Mouse (Mus musculus) intestine, embryonic 14.5 days (tissue): ENCODE measurements around the gene Dpf3. TPM values are rescaled to one million over a fixed set of nuclear protein-coding genes. Genes with fewer than 3 reads are reported as not detected.

Experiments
- ATAC-seq: fragments of 200-750 bp; cut with Nextera tagmentation; replicated peaks from 2 replicates; pipeline ENCODE4 v1.8.0; 2017; ENCODE audit warnings: low read depth, moderate number of reproducible peaks, moderate TSS enrichment, moderate library complexity; ENCODE audit not compliant: low FRiP score, low TSS enrichment
- DNase-seq: peaks from one replicate; pipeline ENCODE4 v3.0.0-alpha.2; 2018; ENCODE audit warnings: low spot score
- H3K27ac ChIP-seq: fragments of 300-500 bp; sonication (generic); 2 replicates; pipeline ENCODE4 v1.5.1; 2014; ENCODE audit warnings: low read depth, mild to moderate bottlenecking, control low read depth
- H3K27me3 ChIP-seq: fragments of 300-500 bp; sonication (generic); replicated peaks from 2 replicates; pipeline ENCODE4 v1.6.1; 2014; ENCODE audit warnings: low read length, control low read depth; ENCODE audit not compliant: control insufficient read depth, insufficient read depth
- H3K36me3 ChIP-seq: fragments of 300-500 bp; sonication (generic); 2 replicates; pipeline ENCODE4 v1.6.1; 2014; ENCODE audit warnings: low read length, control low read depth; ENCODE audit not compliant: control insufficient read depth, insufficient read depth
- H3K4me1 ChIP-seq: fragments of 300-500 bp; sonication (generic); replicated peaks from 2 replicates; pipeline ENCODE4 v1.6.1; 2014; ENCODE audit warnings: low read length, control low read depth, mixed read lengths; ENCODE audit not compliant: control insufficient read depth, insufficient read depth
- H3K4me2 ChIP-seq: fragments of 300-500 bp; sonication (generic); 2 replicates; pipeline ENCODE4 v1.6.1; 2014; ENCODE audit warnings: low read length
- H3K4me3 ChIP-seq: fragments of 300-500 bp; sonication (generic); 2 replicates; pipeline ENCODE4 v1.5.1; 2014; ENCODE audit warnings: low read depth, low read length, control low read depth, mixed read lengths
- H3K9ac ChIP-seq: fragments of 300-500 bp; sonication (generic); 2 replicates; pipeline ENCODE4 v1.6.1; 2014; ENCODE audit warnings: mild to moderate bottlenecking, low read length
- H3K9me3 ChIP-seq: fragments of 300-500 bp; sonication (generic); 2 replicates; pipeline ENCODE4 v1.6.1; 2016; ENCODE audit warnings: low read length, control low read depth; ENCODE audit not compliant: control insufficient read depth
- WGBS: fragments of 180-500 bp; shearing (Covaris S2); extraction: QIAGEN DNeasy Blood & Tissue Kit; methylation state at CpG from one replicate; pipeline ENCODE4 v1.1.7; 2014; 5-methylcytosine and 5-hydroxymethylcytosine counted together
- polyA plus RNA-seq: library from polyadenylated mRNA; unstranded; fragments of >200 nt; fragmentation: Nextera tagmentation; extraction: Ambion mirVana; gene quantifications from 2 replicates; pipeline ENCODE4 v1.2.1, GENCODE M21; 2014

The Dpf3 gene
- polyA plus RNA-seq, 1 experiment from 2014 or later, result 8.7 TPM

DNA sequence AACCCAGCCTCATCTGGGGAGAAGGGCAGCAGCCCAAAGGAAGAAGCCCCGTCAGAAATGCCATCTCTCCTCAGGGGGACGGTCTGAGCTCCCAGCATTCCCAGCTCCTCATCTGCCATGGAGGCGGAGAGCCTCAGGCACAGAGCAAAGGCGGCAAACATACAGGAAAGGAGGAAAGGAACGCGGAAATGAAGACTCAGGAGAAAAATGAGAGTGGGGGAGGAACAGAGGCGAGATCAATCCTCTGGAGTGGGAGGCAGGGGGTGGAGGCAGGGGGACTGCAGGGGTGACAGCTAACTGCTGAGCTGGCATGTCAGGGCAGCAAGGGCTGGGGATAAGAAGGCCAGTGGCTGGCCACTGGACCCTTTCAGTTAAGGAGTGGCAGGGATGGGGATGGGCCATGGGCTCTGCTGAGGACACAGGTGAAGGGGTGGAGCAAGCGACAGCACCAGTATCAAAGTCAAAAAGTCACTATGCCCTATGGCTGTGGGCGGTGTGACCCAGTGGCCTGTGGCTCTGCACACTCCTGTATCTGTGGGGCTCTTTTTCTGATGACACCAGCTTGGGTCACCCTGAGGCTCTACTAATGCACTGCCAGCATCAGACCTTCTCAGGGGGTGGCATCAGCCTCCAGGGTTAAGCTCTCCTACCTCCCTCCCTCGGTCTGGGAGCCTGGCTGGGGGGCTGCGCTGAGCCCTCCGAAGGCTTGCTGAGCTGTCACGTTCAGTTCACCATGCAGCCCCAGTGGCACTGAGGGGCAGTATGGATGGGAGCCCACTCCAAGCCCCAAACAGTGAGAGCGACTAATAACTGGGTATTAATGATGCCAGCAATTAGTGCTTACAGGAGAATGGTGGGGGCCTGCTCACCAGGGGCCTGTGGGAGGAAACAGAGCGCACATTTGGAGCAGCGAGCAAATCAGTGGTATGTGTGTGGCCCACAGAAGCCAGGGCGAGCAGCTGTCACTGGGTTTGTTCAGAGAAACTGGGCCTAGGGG lies 200.7 kb downstream of the Dpf3 start:
- no peak for DNase-seq
- 67% methylated on average over 17 of the region's 17 CpGs for WGBS
- Histone ChIP-seq H3K27me3 (no peaks in the 10 kb centered on the region), H3K4me1 (no peaks in the 10 kb centered on the region), H3K9ac (no peak overlapping the region), H3K4me3 (no peak overlapping the region), H3K36me3 (no peaks in the 10 kb centered on the region), H3K27ac (no peak overlapping the region), H3K4me2 (no peak overlapping the region), H3K9me3 (no peaks in the 10 kb centered on the region)
- ATAC-seq, result no peak

DNA sequence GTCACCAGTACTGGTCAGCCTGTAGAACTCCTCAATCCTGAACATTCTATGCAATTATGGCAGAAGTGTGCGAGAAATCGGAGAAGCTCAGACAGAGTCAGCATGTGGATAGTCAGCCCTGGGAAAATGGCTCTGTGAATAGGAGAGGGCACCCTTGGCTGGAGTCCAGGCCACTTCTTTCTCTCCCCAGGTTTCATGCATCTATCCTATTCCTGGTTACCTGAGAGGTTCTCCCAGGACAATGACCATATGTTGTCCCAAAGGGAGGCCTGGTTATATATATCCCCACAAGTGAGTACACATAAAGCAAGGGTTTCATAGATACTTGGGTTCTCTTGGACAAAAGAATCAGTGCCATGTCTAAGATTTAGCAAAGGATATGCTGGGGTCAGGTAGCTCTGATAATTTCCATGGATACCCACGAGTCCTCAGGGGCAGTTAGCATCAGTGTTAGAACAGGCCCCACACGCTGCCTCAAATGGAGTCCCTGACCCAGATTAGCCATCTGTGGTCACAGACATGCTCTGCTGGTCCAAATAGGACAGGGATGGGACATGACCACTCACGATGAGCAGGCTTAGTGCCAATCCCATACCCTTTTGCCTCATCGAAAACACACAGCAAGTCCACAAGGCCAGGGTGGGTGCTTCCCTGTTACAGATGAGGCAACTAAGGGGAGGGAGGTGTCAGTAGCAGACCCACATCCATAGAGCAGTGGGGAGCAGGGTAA lies 203.8 kb downstream of the Dpf3 start:
- Histone ChIP-seq H3K36me3 (no peaks in the 10 kb centered on the region), H3K9ac (no peak overlapping the region), H3K4me2 (no peak overlapping the region), H3K9me3 (no peaks in the 10 kb centered on the region), H3K27me3 (no peaks in the 10 kb centered on the region), H3K27ac (no peak overlapping the region), H3K4me1 (no peaks in the 10 kb centered on the region), H3K4me3 (no peak overlapping the region)
- WGBS, result 90% methylated on average over 6 of the region's 6 CpGs
- ATAC-seq, result no peak
- no peak for DNase-seq

DNA sequence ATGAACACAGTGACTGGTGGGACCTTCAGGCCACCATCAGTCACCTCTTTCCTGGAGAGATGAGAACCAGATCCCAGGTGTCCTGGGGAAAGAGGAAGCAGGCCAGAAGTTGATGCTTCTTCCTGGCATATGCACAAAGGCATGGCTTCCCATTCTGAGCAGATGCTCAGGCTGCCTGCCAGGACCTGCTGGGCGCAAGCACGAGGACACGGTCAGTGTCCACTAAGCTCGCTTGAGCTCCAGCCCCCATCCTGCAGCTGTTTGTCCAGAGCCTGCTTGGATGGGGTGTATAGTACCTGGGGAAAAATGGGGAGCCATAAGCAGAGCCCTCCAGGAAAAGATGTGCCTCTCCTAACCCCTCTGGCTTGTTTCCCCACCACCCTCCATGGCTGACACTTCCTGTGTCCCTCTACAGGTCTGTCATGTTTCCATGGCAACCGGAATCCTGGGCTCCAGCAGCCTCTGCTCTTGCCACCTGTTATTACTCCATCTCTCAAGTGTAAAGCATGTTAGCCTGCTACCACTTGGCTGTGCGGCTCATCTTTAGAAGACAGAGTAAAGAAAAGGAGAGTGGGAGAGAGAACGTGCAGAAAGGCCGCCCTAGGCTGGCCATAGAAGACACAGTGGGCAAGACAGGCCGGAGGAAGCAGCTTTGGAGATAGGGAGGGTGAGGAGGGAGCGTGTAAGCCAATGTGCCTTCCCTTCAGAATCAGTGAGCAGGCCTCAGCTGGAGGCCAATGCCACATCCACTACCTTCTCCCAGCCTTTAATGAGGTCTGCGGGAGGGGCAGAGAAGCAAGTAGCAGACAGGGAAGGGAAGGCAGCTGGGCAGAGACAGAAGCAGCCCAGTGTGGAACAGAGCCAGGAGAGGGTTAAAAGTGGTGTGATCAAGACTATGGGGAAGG lies 209.7 kb downstream of the Dpf3 start:
- no peak overlapping the region for H3K4me2 ChIP-seq
- H3K9me3 ChIP-seq, result no peaks in the 10 kb centered on the region
- H3K27ac ChIP-seq, result no peak overlapping the region
- DNase-seq, result no peak
- no peak for ATAC-seq
- H3K36me3 ChIP-seq, result no peaks in the 10 kb centered on the region
- H3K4me1 ChIP-seq, result no peaks in the 10 kb centered on the region
- H3K4me3 ChIP-seq, result no peak overlapping the region
- H3K27me3 ChIP-seq, result no peaks in the 10 kb centered on the region
- whole genome bisulfite sequencing, result 65% methylated on average over 11 of the region's 11 CpGs
- H3K9ac ChIP-seq, result no peak overlapping the region

DNA sequence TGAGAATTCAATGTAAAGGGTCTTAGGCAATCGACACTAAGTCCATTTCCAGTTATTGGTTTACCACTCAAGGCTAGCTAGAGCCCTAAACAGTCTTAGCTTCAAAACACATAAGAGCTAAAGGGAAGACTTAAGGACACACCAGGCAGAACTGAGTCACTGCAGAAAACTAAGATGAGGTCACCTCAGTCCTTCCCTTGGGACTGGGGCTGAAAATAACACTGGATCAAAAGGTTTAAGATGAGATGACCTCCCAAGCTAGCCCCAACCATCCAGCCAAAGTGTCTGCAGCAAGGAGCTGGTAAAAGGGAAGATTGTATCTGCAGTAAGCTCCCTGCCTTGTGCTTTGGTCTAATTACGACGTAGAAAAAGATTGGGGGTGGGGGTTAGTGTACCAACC lies 216.3 kb downstream of the Dpf3 start:
- ATAC-seq, result no peak
- Histone ChIP-seq H3K27ac (no peak overlapping the region), H3K9me3 (no peaks in the 10 kb centered on the region), H3K36me3 (no peaks in the 10 kb centered on the region), H3K4me3 (no peak overlapping the region), H3K4me1 (no peaks in the 10 kb centered on the region; the same call in 1 of the 2 replicates), H3K9ac (no peak overlapping the region), H3K27me3 (no peaks in the 10 kb centered on the region), H3K4me2 (no peak overlapping the region)
- DNase-seq, result no peak
- 90% methylated on average over 3 of the region's 3 CpGs for WGBS

DNA sequence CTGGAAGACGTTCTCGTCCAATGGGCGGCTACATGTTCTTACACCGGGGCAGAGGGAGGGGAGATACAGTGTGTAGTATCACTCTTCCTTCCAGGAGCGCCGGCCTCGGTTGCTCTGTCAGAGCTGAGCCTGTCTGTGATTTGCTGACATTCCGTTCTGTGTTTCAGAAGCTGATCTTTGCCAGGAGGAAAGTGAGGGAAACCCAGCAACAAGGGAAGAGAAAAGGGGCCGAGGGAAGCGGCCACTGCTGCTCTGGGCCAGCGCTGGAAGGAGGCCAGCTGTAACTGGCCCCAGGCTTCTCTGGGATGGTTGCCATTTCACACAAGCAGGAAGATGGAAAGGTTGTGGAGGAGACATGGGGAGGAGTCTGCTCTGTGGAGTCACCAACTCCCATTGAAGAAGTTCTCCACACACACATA lies 219.0 kb downstream of the Dpf3 start:
- Histone ChIP-seq H3K9me3 (no peaks in the 10 kb centered on the region), H3K4me3 (no peak overlapping the region), H3K36me3 (no peaks in the 10 kb centered on the region), H3K27me3 (no peaks in the 10 kb centered on the region), H3K4me1 (no peaks in the 10 kb centered on the region; the same call in 1 of the 2 replicates), H3K9ac (no peak overlapping the region), H3K27ac (peak overlapping the region; percentile 36; the same call in 1 of the 2 replicates), H3K4me2 (peak overlapping the region; percentile 20)
- 39% methylated on average over 11 of the region's 11 CpGs for WGBS
- ATAC-seq (0 out of 2 replicates have a peak, but pooled peaks have one; percentile 43), DNase-seq (peak; percentile 55)

DNA sequence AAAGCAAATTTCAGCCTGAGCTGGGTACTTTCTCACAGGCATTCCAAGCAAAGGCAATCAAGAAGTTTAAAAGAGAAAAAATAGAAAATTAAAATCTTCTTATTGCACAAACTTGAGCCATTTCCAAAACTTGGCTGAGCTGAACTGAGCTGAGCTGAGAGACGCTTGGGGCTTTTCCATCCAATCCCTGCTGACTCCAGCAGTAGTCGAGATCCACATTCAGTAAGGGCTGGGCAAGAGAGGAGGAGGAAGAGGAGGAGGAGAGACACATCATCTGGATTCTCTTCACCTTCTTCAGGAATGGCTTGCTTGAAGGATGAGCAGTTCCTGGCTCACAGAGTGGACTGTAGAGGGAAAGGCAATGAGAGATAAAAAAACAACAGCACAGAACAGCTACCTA lies 227.0 kb downstream of the Dpf3 start:
- DNase-seq, result no peak
- 75% methylated on average over 2 of the region's 2 CpGs for WGBS
- H3K4me1 ChIP-seq, result no peaks in the 10 kb centered on the region
- H3K9me3 ChIP-seq, result no peaks in the 10 kb centered on the region
- no peaks in the 10 kb centered on the region for H3K36me3 ChIP-seq
- H3K4me2 ChIP-seq, result no peak overlapping the region
- H3K4me3 ChIP-seq, result no peak overlapping the region
- ATAC-seq, result no peak
- no peak overlapping the region for H3K9ac ChIP-seq
- no peak overlapping the region for H3K27ac ChIP-seq
- H3K27me3 ChIP-seq, result no peaks in the 10 kb centered on the region

DNA sequence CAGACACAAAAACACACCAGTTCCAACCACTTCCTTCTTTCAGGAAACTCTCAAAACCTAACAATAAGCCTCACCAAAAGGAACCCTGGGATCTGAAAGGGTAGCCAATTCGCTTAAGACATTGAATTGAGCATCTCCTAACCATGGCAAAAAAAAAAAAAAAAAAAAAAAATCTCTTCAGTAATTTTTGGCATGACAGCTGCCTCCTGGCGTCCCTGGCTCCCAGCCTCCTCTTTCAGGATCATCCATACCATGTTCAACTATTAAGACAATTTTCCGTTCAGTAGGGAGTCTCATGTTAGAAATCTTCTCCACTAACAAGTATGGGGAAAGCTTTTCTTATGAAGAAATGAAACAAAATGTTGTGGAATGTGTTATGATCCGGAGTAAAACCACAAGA lies 233.1 kb downstream of the Dpf3 start:
- Histone ChIP-seq H3K4me2 (no peak overlapping the region), H3K9me3 (no peaks in the 10 kb centered on the region), H3K9ac (no peak overlapping the region), H3K4me1 (no peaks in the 10 kb centered on the region), H3K36me3 (no peaks in the 10 kb centered on the region), H3K4me3 (no peak overlapping the region), H3K27ac (no peak overlapping the region), H3K27me3 (no peaks in the 10 kb centered on the region)
- 86% methylated on average over 4 of the region's 4 CpGs for WGBS
- DNase-seq, result no peak
- no peak for ATAC-seq

DNA sequence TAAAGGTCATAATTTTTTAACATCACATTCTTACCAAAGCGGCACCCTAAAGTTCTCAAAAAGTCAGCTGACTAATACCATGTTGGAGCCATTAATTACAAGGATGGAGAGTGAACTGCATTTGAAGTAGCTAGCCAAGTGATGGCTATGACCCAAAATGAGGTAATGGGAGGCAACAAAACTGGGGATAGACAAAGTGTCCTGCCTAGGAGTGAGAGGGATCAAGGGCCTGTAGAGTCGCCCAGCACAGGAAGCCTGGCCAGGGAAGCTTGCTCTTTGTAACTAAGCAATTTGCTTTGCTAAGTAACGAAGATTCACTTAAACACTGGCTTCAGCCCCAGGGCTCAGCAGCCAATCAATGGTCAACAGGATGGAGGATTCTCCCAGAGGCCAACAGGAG lies 238.4 kb downstream of the Dpf3 start:
- Histone ChIP-seq H3K27ac (no peak overlapping the region), H3K4me3 (no peak overlapping the region), H3K36me3 (no peaks in the 10 kb centered on the region), H3K4me2 (no peak overlapping the region), H3K9me3 (no peaks in the 10 kb centered on the region), H3K4me1 (no peaks in the 10 kb centered on the region), H3K9ac (no peak overlapping the region), H3K27me3 (no peaks in the 10 kb centered on the region)
- no peak for DNase-seq
- 84% methylated on average over 3 of the region's 3 CpGs for WGBS
- ATAC-seq, result no peak
